Mouse (Mus musculus): ENCODE results near the gene Ccnd1.

Ccnd1 gene

GRCm38 (mm10) chr7:144938661-144939343 is 923 bp downstream of the Ccnd1 start:
- peak; percentile 29 to 40 for DNase-seq

GRCm38 (mm10) chr7:144937899-144938517 is 1.7 kb downstream of the Ccnd1 start:
- DNase-seq, result peak; percentile 43 to 63

GRCm38 (mm10) chr7:144937490-144937889 is 2.2 kb downstream of the Ccnd1 start:
- peak; percentile 95 to 97 for DNase-seq

- DNase-seq, result peak; percentile 20 to 21
Measured at GRCm38 (mm10) chr7:144936311-144936880, 3.3 kb downstream of the Ccnd1 start.

- peak; percentile 75 to 86 for DNase-seq
Measured at GRCm38 (mm10) chr7:144935563-144935962, 4.2 kb downstream of the Ccnd1 start.

- DNase-seq, result no peak
Measured at GRCm38 (mm10) chr7:144934901-144935300, 4.8 kb downstream of the Ccnd1 start.

GRCm38 (mm10) chr7:144933796-144934195 is 5.9 kb downstream of the Ccnd1 start:
- DNase-seq, result peak in 1 of 2 experiments; percentile 19

- DNase-seq, result no peak
Measured at GRCm38 (mm10) chr7:144933336-144933735, 6.4 kb downstream of the Ccnd1 start.

GRCm38 (mm10) chr7:144932389-144932937 is 7.3 kb downstream of the Ccnd1 start:
- DNase-seq, result peak; percentile 56 to 63

- peak; percentile 63 to 73 for DNase-seq
Measured at GRCm38 (mm10) chr7:144931778-144932177, 7.9 kb downstream of the Ccnd1 start.

- DNase-seq, result peak in 1 of 2 experiments; percentile 34
Measured at GRCm38 (mm10) chr7:144929931-144930330, 9.8 kb downstream of the Ccnd1 start.

GRCm38 (mm10) chr7:144929506-144929905 is 10.2 kb downstream of the Ccnd1 start:
- peak; percentile 26 to 30 for DNase-seq

- DNase-seq, result no peak
Measured at GRCm38 (mm10) chr7:144928889-144929210, 10.9 kb downstream of the Ccnd1 start.

GRCm38 (mm10) chr7:144928009-144928888 is 11.5 kb downstream of the Ccnd1 start:
- DNase-seq, result peak in 1 of 2 experiments; percentile 27

GRCm38 (mm10) chr7:144927591-144927990 is 12.1 kb downstream of the Ccnd1 start:
- DNase-seq, result peak; percentile 29 to 46

GRCm38 (mm10) chr7:144918823-144919222 is 20.9 kb downstream of the Ccnd1 start:
- no peak for DNase-seq

- peak; percentile 90 to 93 for DNase-seq
Measured at GRCm38 (mm10) chr7:144914948-144915750, 24.6 kb downstream of the Ccnd1 start, which contains the start of gene LTO1. Gene LTO1, plus strand, starts transcription at chr7:144915100.

- DNase-seq, result peak in 1 of 2 experiments; percentile 50
Measured at GRCm38 (mm10) chr7:144914296-144914947, 25.3 kb downstream of the Ccnd1 start.

- DNase-seq, result peak; percentile 78 to 81
Measured at GRCm38 (mm10) chr7:144912897-144913296, 26.8 kb downstream of the Ccnd1 start.

- DNase-seq, result no peak
Measured at GRCm38 (mm10) chr7:144911121-144911520, 28.6 kb downstream of the Ccnd1 start.

GRCm38 (mm10) chr7:144908705-144909104 is 31.0 kb downstream of the Ccnd1 start:
- peak in 1 of 2 experiments; percentile 22 for DNase-seq
